Mouse (Mus musculus) CH12.LX (cell line): ENCODE results near the gene Kdm1a. TPM values are rescaled to one million over a fixed set of nuclear protein-coding genes. Genes with fewer than 3 reads are reported as not detected.

Experiments used
- DNase-seq: peaks from one replicate; pipeline ENCODE4 v3.0.0-alpha.2; 2013; ENCODE audit errors: extremely low read depth
- H3K27ac ChIP-seq: 2 replicates; pipeline ENCODE4 v1.5.1; 2012; ENCODE audit warnings: low read depth, mild to moderate bottlenecking, control low read depth, moderate library complexity; ENCODE audit not compliant: insufficient read depth
- H3K27me3 ChIP-seq: replicated peaks from 2 replicates; pipeline ENCODE3; 2012; ENCODE audit warnings: inconsistent platforms
- H3K36me3 ChIP-seq, 2 experiments: replicated peaks in 1 of 2; 2 replicates each; pipeline versions ENCODE3 to v1.6.1; 2012; ENCODE audit warnings: inconsistent platforms in 1 of 2, low read length in 1 of 2, mild to moderate bottlenecking in 1 of 2, mixed read lengths in 1 of 2, moderate library complexity in 1 of 2; ENCODE audit not compliant: control insufficient read depth in 1 of 2, insufficient read depth in 1 of 2
- H3K4me1 ChIP-seq, 2 experiments: 2 replicates each; pipeline ENCODE4 v1.6.1; 2012; ENCODE audit warnings: inconsistent platforms in 1 of 2, moderate library complexity in 1 of 2; ENCODE audit not compliant: insufficient read depth in 2 of 2, control insufficient read depth in 1 of 2
- H3K4me2 ChIP-seq: 2 replicates; pipeline ENCODE4 v1.6.1; 2012; ENCODE audit warnings: low read depth, mild to moderate bottlenecking, control low read depth; ENCODE audit not compliant: poor library complexity, insufficient read depth, severe bottlenecking
- H3K4me3 ChIP-seq, 3 experiments: fragments of 150-350 bp in 1 of 3; sonication (generic) in 1 of 3; replicated peaks in 1 of 3; 2 replicates each; pipeline versions ENCODE3 to v1.5.1; 2011 to 2012; ENCODE audit warnings: low read depth in 2 of 3, low read length in 2 of 3, mild to moderate bottlenecking in 2 of 3, moderate library complexity in 2 of 3, control low read depth in 1 of 3, improper control_type of control experiment in 1 of 3, inconsistent platforms in 1 of 3, mixed read lengths in 1 of 3; ENCODE audit not compliant: poor library complexity in 1 of 3
- H3K79me2 ChIP-seq: replicated peaks from 2 replicates; pipeline ENCODE4 v1.6.1; 2012; ENCODE audit warnings: mild to moderate bottlenecking, moderate library complexity; ENCODE audit not compliant: control insufficient read depth, poor library complexity, insufficient read depth, severe bottlenecking; ENCODE audit errors: extremely low read depth
- H3K9ac ChIP-seq: 2 replicates; pipeline ENCODE4 v1.6.1; 2012; ENCODE audit warnings: low read depth, mild to moderate bottlenecking, control low read depth, moderate library complexity; ENCODE audit not compliant: insufficient read depth
- H3K9me3 ChIP-seq: replicated peaks from 2 replicates; pipeline ENCODE3; 2012; ENCODE audit warnings: low read length, inconsistent platforms, mixed read lengths
- BHLHE40 ChIP-seq: IDR thresholded peaks from 2 replicates; pipeline ENCODE4 v1.6.1; 2011; ENCODE audit warnings: mild to moderate bottlenecking, low read depth, low read length, improper control_type of control experiment
- CTCF ChIP-seq, 2 experiments: IDR thresholded peaks in 1 of 2; conservative IDR thresholded peaks in 1 of 2; 2 replicates each; pipeline ENCODE4 v1.5.1; 2011 to 2012; ENCODE audit warnings: low read depth in 2 of 2, low read length in 2 of 2, improper control_type of control experiment in 1 of 2, inconsistent platforms in 1 of 2, mild to moderate bottlenecking in 1 of 2, moderate library complexity in 1 of 2
- ELF1 ChIP-seq: IDR thresholded peaks from 2 replicates; pipeline ENCODE4 v1.6.1; 2014; ENCODE audit warnings: low read depth, mild to moderate bottlenecking, inconsistent platforms, low read length, improper control_type of control experiment
- HCFC1 ChIP-seq: IDR thresholded peaks from 2 replicates; pipeline ENCODE4 v1.6.1; 2012; ENCODE audit warnings: low read depth, mild to moderate bottlenecking, inconsistent platforms, low read length, improper control_type of control experiment
- IRF4 ChIP-seq: IDR thresholded peaks from 2 replicates; pipeline ENCODE4 v1.6.1; 2014; ENCODE audit warnings: low read depth, mild to moderate bottlenecking, inconsistent platforms, low read length, improper control_type of control experiment
- JUND ChIP-seq: conservative IDR thresholded peaks from 2 replicates; pipeline ENCODE4 v1.6.1; 2011; ENCODE audit warnings: low read depth, low read length, improper control_type of control experiment
- KAT2A ChIP-seq: IDR thresholded peaks from 2 replicates; pipeline ENCODE4 v1.6.1; 2012; ENCODE audit warnings: low read length, improper control_type of control experiment, inconsistent platforms; ENCODE audit not compliant: insufficient replicate concordance
- MAFK ChIP-seq: IDR thresholded peaks from 2 replicates; pipeline ENCODE4 v1.6.1; 2011; ENCODE audit warnings: low read length, improper control_type of control experiment; ENCODE audit not compliant: insufficient replicate concordance
- MAZ ChIP-seq: IDR thresholded peaks from 2 replicates; pipeline ENCODE4 v1.6.1; 2012; ENCODE audit warnings: low read depth, mild to moderate bottlenecking, inconsistent platforms, low read length, improper control_type of control experiment, moderate library complexity
- MYC ChIP-seq: IDR thresholded peaks from 2 replicates; pipeline ENCODE4 v1.6.1; 2011; ENCODE audit warnings: low read depth, mild to moderate bottlenecking, improper control_type of control experiment, low read length
- NRF1 ChIP-seq: IDR thresholded peaks from 2 replicates; pipeline ENCODE4 v1.6.1; 2014; ENCODE audit warnings: low read depth, mild to moderate bottlenecking, inconsistent platforms, low read length, improper control_type of control experiment, moderate library complexity
- PAX5 ChIP-seq: IDR thresholded peaks from 2 replicates; pipeline ENCODE4 v1.6.1; 2012; ENCODE audit warnings: low read length, inconsistent platforms, mixed read lengths
- RAD21 ChIP-seq: IDR thresholded peaks from 2 replicates; pipeline ENCODE4 v1.6.1; 2011; ENCODE audit warnings: low read depth, mild to moderate bottlenecking, low read length, improper control_type of control experiment, moderate library complexity
- RCOR1 ChIP-seq: conservative IDR thresholded peaks from 2 replicates; pipeline ENCODE4 v1.6.1; 2012; ENCODE audit warnings: low read depth, mild to moderate bottlenecking, inconsistent platforms, low read length, improper control_type of control experiment
- SMC3 ChIP-seq: IDR thresholded peaks from 2 replicates; pipeline ENCODE4 v1.6.1; 2011; ENCODE audit warnings: low read depth, low read length, improper control_type of control experiment
- TCF12 ChIP-seq: IDR thresholded peaks from 2 replicates; pipeline ENCODE4 v1.6.1; 2014; ENCODE audit warnings: low read depth, mild to moderate bottlenecking, inconsistent platforms, low read length, improper control_type of control experiment
- USF1 ChIP-seq: IDR thresholded peaks from 2 replicates; pipeline ENCODE4 v1.6.1; 2014; ENCODE audit warnings: low read depth, mild to moderate bottlenecking, inconsistent platforms, low read length, improper control_type of control experiment
- ZC3H11A ChIP-seq: IDR thresholded peaks from 2 replicates; pipeline ENCODE4 v1.6.1; 2012; ENCODE audit warnings: low read depth, mild to moderate bottlenecking, inconsistent platforms, low read length, improper control_type of control experiment
- ZKSCAN1 ChIP-seq: IDR thresholded peaks from 2 replicates; pipeline ENCODE4 v1.6.1; 2012; ENCODE audit warnings: low read depth, inconsistent platforms, low read length, improper control_type of control experiment, borderline replicate concordance
- dilution Hi-C: fragments of 300-500 bp; cut with MboI; formaldehyde crosslinking; loops from 2 replicates; pipeline ENCODE4 v1.14.3; 2020; ENCODE audit warnings: low sequenced_read_pairs; ENCODE audit not compliant: extremely low pct_unique_long_range_greater_than_20kb, extremely low pct_ligation_motif_present
- in situ Hi-C: fragments of 300-500 bp; cut with MboI; formaldehyde crosslinking; loops from 3 replicates; pipeline ENCODE4 v1.14.3; 2019; ENCODE audit warnings: low sequenced_read_pairs, low pct_ligation_motif_present, low pct_unique_long_range_greater_than_20kb, mixed read lengths
- polyA plus RNA-seq: library from polyadenylated mRNA; unstranded; fragments of >175 nt; gene quantifications from 2 replicates; pipeline ENCODE4 v1.2.1, GENCODE M21; 2012; ENCODE audit warnings: low read depth; ENCODE audit not compliant: insufficient read length
- total RNA-seq, 2 experiments: library from RNA; depleted of rRNA; stranded (reverse); fragments of 300-350 nt in 1 of 2; fragments of >200 nt in 1 of 2; gene quantifications; 2 replicates each; pipeline ENCODE4 v1.2.3; 2012 to 2014

The Kdm1a gene
- total and polyA plus RNA-seq, 3 experiments = 49.6 to 85.1 (median 69.4) TPM

DNA sequence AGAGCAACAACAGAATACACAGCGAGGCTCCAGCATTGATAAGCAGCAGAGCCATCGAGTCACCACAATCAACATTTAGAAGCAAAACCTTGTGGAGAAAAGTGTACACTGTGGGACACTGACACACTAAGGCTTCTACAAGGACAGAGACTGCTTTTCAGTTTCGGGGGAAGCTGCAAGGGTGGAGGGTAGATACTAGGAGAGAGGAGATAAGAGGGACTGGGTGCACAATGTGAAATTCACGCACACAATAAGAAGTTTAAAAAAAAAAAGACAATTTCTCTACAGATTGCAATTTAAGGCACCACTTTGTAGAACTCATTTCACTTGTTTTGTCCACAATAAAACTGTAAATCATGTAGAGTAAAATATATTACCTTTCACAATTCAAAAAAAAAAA, 14.5 kb downstream of the Kdm1a start:
- peaks cover 0 to 21% of the 10 kb centered on the region in 2 experiments; a peak in 3 of 4 replicates for H3K4me1 ChIP-seq
- H3K27ac ChIP-seq = no peak overlapping the region
- no peaks in the 10 kb centered on the region for H3K27me3 ChIP-seq
- H3K4me2 ChIP-seq = no peak overlapping the region
- TF ChIP-seq CTCF (conservative IDR thresholded peaks at IDR 0.05 in 1 of 2, IDR thresholded peaks at IDR 0.05 in 1 of 2; ENCODE audit: low read depth in 2 of 2, low read length in 2 of 2) (no peak), KAT2A (no peak), MYC (no peak), IRF4 (no peak), ELF1 (no peak), MAFK (no peak), JUND (no peak), HCFC1 (no peak), PAX5 (no peak), NRF1 (no peak), RCOR1 (no peak), ZKSCAN1 (no peak), SMC3 (no peak), RAD21 (no peak), ZC3H11A (no peak), MAZ (no peak)
- H3K9me3 ChIP-seq = no peaks in the 10 kb centered on the region
- H3K36me3 ChIP-seq = peaks cover 6 to 56% of the 10 kb centered on the region in 2 experiments
- in situ Hi-C loops = no loop called here
- H3K79me2 ChIP-seq = peaks cover 23% of the 10 kb centered on the region
- DNase-seq = no peak
- dilution Hi-C loops = no loop called here
- H3K9ac ChIP-seq = no peak overlapping the region
- H3K4me3 ChIP-seq = no peak overlapping the region

DNA sequence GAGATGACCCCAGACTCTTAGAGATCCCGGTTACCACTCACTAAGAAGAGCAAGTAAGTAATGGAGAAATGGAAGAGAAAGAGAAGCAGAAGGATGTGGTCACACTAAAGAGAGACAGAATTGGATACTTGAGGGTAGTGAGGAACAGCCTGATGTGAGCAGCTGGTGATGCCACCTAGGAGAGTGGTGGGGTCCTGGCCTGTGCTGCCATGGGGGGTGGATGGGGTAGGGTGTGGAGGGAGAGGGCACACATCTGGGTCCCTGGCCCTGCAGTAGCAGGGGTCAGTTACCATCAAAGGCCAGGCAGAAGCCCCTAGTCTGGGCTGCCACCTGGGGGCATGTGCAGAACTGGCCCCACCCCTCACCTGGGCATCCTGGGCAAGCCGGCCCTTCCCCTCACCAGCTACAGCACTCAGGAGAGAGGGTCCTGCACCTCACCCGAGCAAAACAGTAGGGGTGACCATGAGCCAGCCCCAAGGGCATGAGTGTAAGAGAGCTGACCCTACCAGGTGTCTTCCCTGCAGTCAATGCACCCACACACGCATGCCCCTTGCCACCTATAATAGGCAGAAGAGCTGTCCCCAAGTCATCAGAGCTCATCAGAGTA, 15.2 kb downstream of the Kdm1a start:
- H3K27ac ChIP-seq = no peak overlapping the region
- peaks cover 6 to 53% of the 10 kb centered on the region in 2 experiments for H3K36me3 ChIP-seq

More for the DNA sequence above, 15.2 kb downstream of the Kdm1a start:
- peaks cover 23% of the 10 kb centered on the region for H3K79me2 ChIP-seq
- H3K4me2 ChIP-seq = no peak overlapping the region
- H3K27me3 ChIP-seq = no peaks in the 10 kb centered on the region
- dilution Hi-C loops = no loop called here
- peaks cover 0 to 17% of the 10 kb centered on the region in 2 experiments; a peak in 3 of 4 replicates for H3K4me1 ChIP-seq
- DNase-seq = no peak
- TF ChIP-seq MYC (no peak), CTCF (conservative IDR thresholded peaks at IDR 0.05 in 1 of 2, IDR thresholded peaks at IDR 0.05 in 1 of 2; ENCODE audit: low read depth in 2 of 2, low read length in 2 of 2) (no peak), KAT2A (no peak), MAZ (no peak), TCF12 (no peak), USF1 (no peak), BHLHE40 (no peak), SMC3 (no peak), PAX5 (no peak), MAFK (no peak)
- H3K9me3 ChIP-seq = no peaks in the 10 kb centered on the region
- H3K4me3 ChIP-seq = no peak overlapping the region
- no peak overlapping the region for H3K9ac ChIP-seq
- in situ Hi-C loops = no loop called here
